Mouse (Mus musculus) small intestine, adult 2 months (tissue): ENCODE results near the gene Prss33.

Experiments used
- CTCF ChIP-seq: fragments of 200-500 bp; IDR thresholded peaks from 2 replicates; pipeline ENCODE4 v1.5.1; 2012; ENCODE audit warnings: low read depth, mild to moderate bottlenecking, control low read depth, inconsistent platforms, low read length, moderate library complexity, mixed read lengths; ENCODE audit not compliant: insufficient replicate concordance, insufficient read length; ENCODE audit errors: extremely low read depth
- POLR2A ChIP-seq: fragments of 200-500 bp; IDR thresholded peaks from 2 replicates; pipeline ENCODE4 v1.6.1; 2012; ENCODE audit warnings: low read depth, mild to moderate bottlenecking, control low read depth, inconsistent platforms, low read length, moderate library complexity

DNA sequence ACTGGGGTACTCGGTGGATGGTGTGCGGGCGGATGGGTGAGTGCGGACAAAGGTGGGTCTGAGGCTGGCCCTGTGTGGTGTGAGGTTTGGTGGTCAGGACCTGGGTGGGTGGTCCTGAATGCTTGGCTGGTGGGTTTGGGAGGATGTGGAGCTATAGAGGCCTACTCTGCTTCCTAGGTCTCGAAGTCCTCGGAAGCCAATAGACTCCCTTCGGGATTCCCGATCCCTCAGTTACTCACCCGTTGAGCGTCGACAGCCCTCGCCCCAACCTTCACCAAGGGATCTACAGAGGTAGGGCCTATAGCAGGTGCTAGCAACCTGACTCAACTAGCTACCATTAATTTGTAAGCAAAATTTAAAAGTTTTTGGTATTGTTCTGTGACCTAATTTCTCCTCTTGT lies 12.2 kb downstream of the Prss33 start:
- TF ChIP-seq CTCF: no peak
- TF ChIP-seq POLR2A: no peak
